22 mouse cellular contexts compared by ENCODE assay signal in the genomic region with DNA sequence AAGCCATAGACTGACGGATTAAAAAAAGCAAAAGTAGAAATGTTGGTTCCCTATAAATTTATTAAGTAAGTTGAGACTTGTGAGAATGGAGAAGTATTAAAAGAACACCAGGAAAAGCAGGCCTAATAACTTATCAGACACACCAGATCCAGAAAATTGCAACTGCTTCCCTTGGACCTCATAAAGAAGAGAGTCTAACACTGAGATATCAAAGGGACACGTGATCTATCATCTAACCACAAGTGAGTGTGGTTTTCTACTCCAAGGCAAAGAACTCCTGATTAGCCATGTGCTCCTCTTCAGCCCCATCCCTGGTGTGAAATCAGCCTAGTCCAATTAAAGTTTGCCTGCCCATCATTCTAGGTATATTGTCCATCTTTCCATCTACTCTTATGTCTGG.
"Had no signal": no experiment of that assay in that cellular context is flagged by ENCODE, and none has a peak within 500 bp of the region (broad histone marks: within the 10 kb centered on the region; RNA-seq: fewer than 3 reads in every experiment).

No protein-coding gene starts in this region.

- H3K9ac ChIP-seq: kidney, embryonic 15.5 days; liver, embryonic 14.5 days; liver, postnatal 0 days; lung, embryonic 14.5 days; midbrain, embryonic 13.5 days; neural tube, embryonic 12.5 days; neural tube, embryonic 15.5 days had no signal

- H3K27ac ChIP-seq: kidney, embryonic 15.5 days; left cerebral cortex, adult 2 months; liver, embryonic 14.5 days; midbrain, embryonic 10.5 days; midbrain, embryonic 13.5 days; neural tube, embryonic 12.5 days; neural tube, embryonic 15.5 days had no signal

- ATAC-seq: liver, postnatal 0 days; lung, postnatal 0 days; midbrain, embryonic 13.5 days; midbrain, embryonic 16.5 days had no signal

- H3K4me2 ChIP-seq: kidney, embryonic 15.5 days; lung, embryonic 14.5 days; midbrain, embryonic 13.5 days; neural tube, embryonic 12.5 days; neural tube, embryonic 15.5 days had no signal

- H3K4me1 ChIP-seq: kidney, embryonic 15.5 days; midbrain, embryonic 10.5 days; midbrain, embryonic 13.5 days; neural tube, embryonic 12.5 days; neural tube, embryonic 15.5 days had no signal

- H3K36me3 ChIP-seq: kidney, embryonic 15.5 days; midbrain, embryonic 10.5 days; midbrain, embryonic 13.5 days; neural tube, embryonic 12.5 days; neural tube, embryonic 15.5 days had no signal

- DNase-seq: kidney, adult 11 months; kidney, adult 8-10 months; kidney, postnatal 10 days; kidney, postnatal 36 days; layer of hippocampus, postnatal 36 days; liver, postnatal 0 days; lung, embryonic 14.5 days; lung, postnatal 36 days; retina, postnatal 1 day; right cerebral cortex, postnatal 25 days; thymus, adult 2 months; thymus, postnatal 14 days; thymus, postnatal 4 days had no signal

- H3K27me3 ChIP-seq: kidney, embryonic 15.5 days; midbrain, embryonic 13.5 days; neural tube, embryonic 12.5 days; neural tube, embryonic 15.5 days had no signal

- H3K9me3 ChIP-seq: kidney, embryonic 15.5 days; midbrain, embryonic 10.5 days; midbrain, embryonic 13.5 days; neural tube, embryonic 12.5 days; neural tube, embryonic 15.5 days had no signal

- H3K4me3 ChIP-seq: kidney, embryonic 15.5 days; left cerebral cortex, adult 2 months; midbrain, embryonic 10.5 days; midbrain, embryonic 13.5 days; neural tube, embryonic 12.5 days; neural tube, embryonic 15.5 days had no signal
